Mouse (Mus musculus): ENCODE data around the gene Opalin.

GRCm38 (mm10) chr19:41022244-41022643, 54.7 kb downstream of the Opalin start:
- TF ChIP-seq POLR2A (IDR thresholded peaks at IDR 0.05; ENCODE audit: insufficient read length, low read depth) (no peak), TCF12 (IDR thresholded peaks at IDR 0.05; ENCODE audit: insufficient read depth, poor library complexity, severe bottlenecking) (peak; percentile 42), REST (IDR thresholded peaks at IDR 0.05; ENCODE audit: insufficient read depth, insufficient read length) (no peak), MYOD1 (IDR thresholded peaks at IDR 0.05; ENCODE audit: control insufficient read depth in 1 of 3, insufficient read length in 2 of 3, low read depth in 2 of 3) (peak in 2 of 3 experiments; percentile 54 to 73), MAX (IDR thresholded peaks at IDR 0.05; ENCODE audit: low read depth) (no peak), POLR2AphosphoS2 (IDR thresholded peaks at IDR 0.05; ENCODE audit: insufficient read length, low read depth) (no peak), MYOG (IDR thresholded peaks at IDR 0.05; ENCODE audit: control insufficient read depth in 1 of 3, insufficient read depth in 1 of 3, insufficient read length in 2 of 3, low read depth in 2 of 3) (no peak), USF1 (IDR thresholded peaks at IDR 0.05; ENCODE audit: low read depth) (no peak), TCF3 (IDR thresholded peaks at IDR 0.05; ENCODE audit: insufficient read length, low read depth) (no peak), E2F4 (IDR thresholded peaks at IDR 0.05; ENCODE audit: insufficient read depth) (no peak), SRF (IDR thresholded peaks at IDR 0.05; ENCODE audit: control insufficient read depth, insufficient read length, low read depth) (no peak)
